Mouse (Mus musculus) midbrain, embryonic 10.5 days (tissue): ENCODE data around the gene Flywch2. TPM values are rescaled to one million over a fixed set of nuclear protein-coding genes. Genes with fewer than 3 reads are reported as not detected.

Source experiments
- microRNA-seq: library from miRNA; unstranded; fragments of <30 nt; microRNA quantifications from one replicate; pipeline ENCODE4, GENCODE M21; 2017
- polyA plus RNA-seq: library from polyadenylated mRNA; unstranded; fragments of >200 nt; fragmentation: Nextera tagmentation; extraction: Ambion mirVana; gene quantifications from 2 replicates; pipeline ENCODE4 v1.2.1, GENCODE M21; 2016

Gene Flywch2
- polyA plus RNA-seq, 1 experiment from 2014 or later: 19.5 TPM

Small RNA genes lying within 50 kb of the gene (microRNA-seq; reads per million reads assigned to microRNA genes)
- 3.0 reads per million, percentile 2 among the genes with 10 or more reads in this experiment for gene Mir5125

Other genes with a start within 250 kb of the Flywch2 start
- gene Zfp213, start 221.8 kb downstream of the Flywch2 start, polyA plus RNA-seq: 27.5 and 28.7 TPM in 2 replicates
- gene Zfp13, start 186.6 kb downstream of the Flywch2 start, polyA plus RNA-seq: 19.8 and 25.7 TPM in 2 replicates
- 0.12 and 0.19 TPM in 2 replicates for gene Zscan10, start 185.2 kb downstream of the Flywch2 start, polyA plus RNA-seq
- 0.89 and 1.1 TPM in 2 replicates for gene Mmp25, start 140.8 kb downstream of the Flywch2 start, polyA plus RNA-seq
- gene Bicdl2, start 125.6 kb downstream of the Flywch2 start, polyA plus RNA-seq: 0.32 TPM in 1 of 2 replicates, not detected in the other
- gene Hcfc1r1, start 112.5 kb downstream of the Flywch2 start, polyA plus RNA-seq: 29.5 and 36.4 TPM in 2 replicates
- gene Thoc6, start 112.2 kb downstream of the Flywch2 start, polyA plus RNA-seq: 74.2 and 77.3 TPM in 2 replicates
- 3.2 and 3.8 TPM in 2 replicates for gene Tnfrsf12a, start 108.6 kb downstream of the Flywch2 start, polyA plus RNA-seq
- 3.5 and 10.1 TPM in 2 replicates for gene Cldn6, start 106.8 kb downstream of the Flywch2 start, polyA plus RNA-seq
- gene Cldn9, start 102.1 kb downstream of the Flywch2 start, polyA plus RNA-seq: 1.5 and 3.1 TPM in 2 replicates
- not detected in 2 replicates for gene 1520401A03Rik, start 63.3 kb downstream of the Flywch2 start, polyA plus RNA-seq
- 58.5 and 59.7 TPM in 2 replicates for gene Pkmyt1, start 59.7 kb downstream of the Flywch2 start, polyA plus RNA-seq
- 27.6 and 36.2 TPM in 2 replicates for gene Paqr4, start 45.2 kb downstream of the Flywch2 start, polyA plus RNA-seq
- gene Kremen2, start 40.2 kb downstream of the Flywch2 start, polyA plus RNA-seq: 1.7 and 2.3 TPM in 2 replicates
- gene Flywch1, start 14.5 kb downstream of the Flywch2 start, polyA plus RNA-seq: 187 and 202 TPM in 2 replicates
- gene Srrm2, start 4.5 kb upstream of the Flywch2 start, polyA plus RNA-seq: 509 and 515 TPM in 2 replicates
- 1,078 TPM in 2 replicates for gene Elob, start 43.1 kb upstream of the Flywch2 start, polyA plus RNA-seq
- 0.28 and 0.52 TPM in 2 replicates for gene Prss33, start 50.0 kb upstream of the Flywch2 start, polyA plus RNA-seq
- not detected in 2 replicates for gene Prss32, start 57.8 kb upstream of the Flywch2 start, polyA plus RNA-seq
- gene Prss41, start 58.1 kb upstream of the Flywch2 start, polyA plus RNA-seq: 1.7 and 2.3 TPM in 2 replicates
- gene Prss21, start 82.0 kb upstream of the Flywch2 start, polyA plus RNA-seq: not detected in 2 replicates
- gene Dcpp1, start 94.8 kb upstream of the Flywch2 start, polyA plus RNA-seq: not detected in 2 replicates
- gene Dcpp2, start 94.8 kb upstream of the Flywch2 start, polyA plus RNA-seq: not detected in 2 replicates
- not detected in 2 replicates for gene Dcpp3, start 131.4 kb upstream of the Flywch2 start, polyA plus RNA-seq
- not detected in 2 replicates for gene Sbp, start 155.6 kb upstream of the Flywch2 start, polyA plus RNA-seq
- not detected in 2 replicates for gene Sbpl, start 169.2 kb upstream of the Flywch2 start, polyA plus RNA-seq
- not detected in 2 replicates for gene Prss30, start 194.5 kb upstream of the Flywch2 start, polyA plus RNA-seq
- gene Prss22, start 212.0 kb upstream of the Flywch2 start, polyA plus RNA-seq: 0.26 TPM in 2 replicates